Mouse (Mus musculus) C2C12 (cell line): ENCODE data around the gene Cachd1.

ENCODE experiments used
- CEBPB ChIP-seq: IDR thresholded peaks from one replicate; pipeline ENCODE4 v1.6.1; 2011; ENCODE audit warnings: low read depth, mild to moderate bottlenecking, control low read depth, moderate library complexity
- CTCF ChIP-seq: IDR thresholded peaks from one replicate; pipeline ENCODE4 v1.5.1; 2011; ENCODE audit not compliant: control insufficient read depth, insufficient read depth, insufficient read length
- MAX ChIP-seq: IDR thresholded peaks from one replicate; pipeline ENCODE4 v1.6.1; 2011; ENCODE audit warnings: mild to moderate bottlenecking, control low read depth
- MYOD1 ChIP-seq: IDR thresholded peaks from one replicate; pipeline ENCODE4 v1.6.1; 2011; ENCODE audit warnings: low read depth; ENCODE audit not compliant: control insufficient read depth, insufficient read length
- MYOG ChIP-seq: IDR thresholded peaks from one replicate; pipeline ENCODE4 v1.6.1; 2011; ENCODE audit not compliant: control insufficient read depth, insufficient read length; ENCODE audit errors: extremely low read depth

- peak; percentile 6 for TF ChIP-seq CTCF
- TF ChIP-seq MYOD1 = no peak
- no peak for TF ChIP-seq CEBPB
- no peak for TF ChIP-seq MYOG
- peak; percentile 0 for TF ChIP-seq MAX
Observed at GRCm38 (mm10) chr4:100776871-100777375, 448 bp downstream of the Cachd1 start.
